Mouse (Mus musculus): Measurements from ENCODE around the gene Macc1. TPM values are rescaled to one million over a fixed set of nuclear protein-coding genes. Genes with fewer than 3 reads are reported as not detected.
A peak's percentile ranks its signal among the peaks of the same experiment; 100 is the strongest.

Macc1 gene
- total RNA-seq, 2 experiments from 2014 or later = not detected

DNA sequence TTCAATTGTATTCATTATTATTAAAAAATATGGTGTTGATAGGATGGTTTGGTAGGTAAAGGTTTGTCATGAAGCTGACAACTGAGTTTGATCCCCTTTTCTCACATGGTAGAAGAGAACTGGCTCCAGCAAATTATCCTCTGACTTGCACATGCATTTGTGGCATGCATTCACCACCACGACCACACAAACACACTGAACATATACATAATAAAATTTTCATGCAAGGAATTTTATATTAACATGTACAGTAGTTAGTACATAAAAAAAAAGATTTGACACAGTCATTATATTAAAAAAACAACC lies 150.8 kb downstream of the Macc1 start:
- ATAC-seq (replicated peaks; ENCODE audit: low FRiP score, poor library complexity, severe bottlenecking) = no peak

DNA sequence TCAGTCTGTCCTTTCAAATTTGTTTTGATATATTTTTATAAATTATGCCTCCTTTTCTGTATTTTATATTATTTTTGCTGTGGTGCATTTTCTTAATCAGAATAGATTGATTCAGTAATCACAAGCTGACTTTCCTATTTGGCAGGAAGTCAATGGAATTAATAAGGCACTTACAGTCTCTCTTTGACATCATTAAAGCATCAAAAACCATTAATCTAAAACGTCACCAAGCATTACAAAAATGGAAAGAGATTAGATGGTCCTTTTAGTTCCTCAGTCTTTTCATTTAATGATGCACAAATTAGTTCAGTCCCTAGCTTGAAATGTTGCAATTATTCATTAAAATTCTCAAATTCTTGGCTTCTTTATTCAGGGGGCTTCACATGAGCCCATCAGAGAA lies 153.6 kb downstream of the Macc1 start:
- no peak for ATAC-seq (replicated peaks; ENCODE audit: low FRiP score, poor library complexity, severe bottlenecking)

DNA sequence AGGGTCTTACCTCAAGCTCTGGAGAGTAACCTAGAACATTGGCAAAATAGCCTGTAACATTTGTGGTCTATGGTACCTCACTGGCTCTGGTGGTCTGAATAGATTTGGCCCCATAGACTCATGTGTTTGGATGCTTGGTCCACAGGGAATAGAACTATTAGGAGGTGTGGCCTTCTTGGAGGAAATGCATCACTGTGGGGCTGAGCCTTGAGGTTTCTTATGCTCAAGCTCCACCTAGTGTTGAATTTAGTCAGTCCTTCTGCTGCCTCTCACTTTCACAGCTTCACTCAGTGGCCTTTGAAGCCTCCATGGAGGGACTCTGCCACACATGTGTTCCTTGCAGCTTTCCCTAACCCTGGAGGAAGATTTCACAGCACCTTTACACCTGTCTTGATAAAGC lies 156.2 kb downstream of the Macc1 start:
- ATAC-seq (replicated peaks; ENCODE audit: low FRiP score, poor library complexity, severe bottlenecking) = peak; percentile 30; the same call in 1 of the 2 replicates

DNA sequence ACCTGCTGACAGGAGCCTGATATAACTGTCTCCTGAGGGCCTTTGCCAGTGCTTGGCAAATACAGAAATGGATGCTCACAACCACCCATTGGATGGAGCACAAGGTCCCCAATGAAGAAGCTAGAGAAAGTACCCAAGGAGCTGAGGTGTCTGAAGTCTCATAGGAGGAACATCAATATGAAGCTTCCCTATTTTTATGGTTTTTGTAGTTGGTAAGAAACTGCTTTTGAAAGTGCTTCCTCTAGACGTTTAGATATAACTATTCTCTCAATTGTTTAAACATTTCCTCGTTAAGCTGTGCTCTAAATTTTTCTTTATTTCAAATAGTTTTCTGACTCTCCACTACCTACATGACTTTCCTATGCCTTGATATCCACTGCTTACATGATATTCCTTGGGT lies 169.2 kb downstream of the Macc1 start:
- no peak for ATAC-seq (replicated peaks; ENCODE audit: low FRiP score, poor library complexity, severe bottlenecking)

DNA sequence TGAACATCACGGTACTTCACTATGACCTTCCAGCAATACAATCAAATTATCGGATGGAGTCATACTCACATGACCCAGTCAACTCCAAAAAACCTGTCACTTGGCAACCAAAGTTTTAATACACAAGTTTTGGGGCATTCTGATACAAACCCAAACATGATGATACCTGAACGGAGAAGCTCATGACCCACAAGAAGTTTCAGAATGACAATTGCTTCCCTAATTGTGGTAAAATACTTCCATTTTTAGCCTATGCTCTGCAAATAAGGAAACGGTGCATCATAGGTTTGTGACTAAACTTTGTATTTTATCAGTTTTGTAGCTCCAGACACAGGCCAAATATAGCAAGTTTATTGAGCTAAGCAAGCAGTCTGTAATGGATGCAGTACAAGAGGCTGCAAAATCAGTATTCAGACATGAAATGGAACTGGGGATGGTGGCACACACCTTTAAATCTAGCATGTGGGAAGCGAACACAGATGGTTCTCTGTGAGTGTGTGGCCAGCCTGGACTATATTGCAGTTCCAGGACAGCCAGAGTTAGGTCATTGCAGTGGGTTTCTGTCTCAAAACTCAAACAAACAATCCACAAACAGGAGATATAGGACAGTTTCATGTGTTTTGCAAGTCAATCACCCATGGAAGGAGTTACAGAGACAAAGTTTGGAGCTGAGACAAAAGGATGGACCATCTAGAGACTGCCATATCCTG lies 170.0 kb downstream of the Macc1 start:
- no peak for ATAC-seq (replicated peaks; ENCODE audit: low FRiP score, poor library complexity, severe bottlenecking)

DNA sequence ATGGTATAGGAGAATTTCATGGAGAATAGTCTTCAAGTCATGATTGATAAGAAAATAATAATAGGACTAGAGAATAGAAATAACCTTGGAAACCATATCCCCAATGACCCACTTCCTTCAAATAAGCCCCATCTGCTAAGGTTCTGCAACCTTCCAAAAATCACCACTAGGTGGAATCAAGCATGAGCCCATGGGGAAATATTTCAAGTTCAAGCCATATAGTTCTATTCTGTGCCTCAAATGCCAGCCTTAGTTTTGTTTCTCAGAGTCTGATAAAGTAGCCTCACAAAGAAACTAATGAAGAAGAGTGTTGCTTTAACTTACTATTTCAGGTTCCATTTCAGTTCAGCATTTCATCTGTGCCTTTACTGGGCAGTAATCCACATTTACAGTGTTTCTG lies 197.1 kb downstream of the Macc1 start:
- no peak for ATAC-seq (replicated peaks; ENCODE audit: low FRiP score, poor library complexity, severe bottlenecking)

Other genes with a start within 250 kb of the Macc1 start
- 0.84 TPM in 1 of 2 replicates, not detected in the other for gene Itgb8, start 75.5 kb upstream of the Macc1 start, total RNA-seq (2015; ENCODE audit: low replicate concordance)
- not detected in 2 replicates for gene Itgb8, start 75.5 kb upstream of the Macc1 start, total RNA-seq (2017; ENCODE audit: low replicate concordance)

Data from erythroid progenitor cell, adult 5-6 weeks (primary cell).